Mouse (Mus musculus) E14TG2a.4 (cell line): Measurements from ENCODE around the gene Nxn.

ENCODE experiments used
- H3K27me3 ChIP-seq: 2 replicates; pipeline ENCODE4 v1.6.1; 2014; ENCODE audit warnings: low read length, control low read depth; ENCODE audit not compliant: insufficient read depth
- H3K36me3 ChIP-seq: 2 replicates; pipeline ENCODE4 v1.6.1; 2014; ENCODE audit warnings: low read length, control low read depth; ENCODE audit not compliant: insufficient read depth
- H3K4me1 ChIP-seq: replicated peaks from 2 replicates; pipeline ENCODE4 v1.6.1; 2014; ENCODE audit warnings: low read depth, low read length, control low read depth
- H3K4me3 ChIP-seq: replicated peaks from 2 replicates; pipeline ENCODE4 v1.5.1; 2014; ENCODE audit warnings: mild to moderate bottlenecking, low read length
- H3K9me3 ChIP-seq: 2 replicates; pipeline ENCODE4 v1.6.1; 2014; ENCODE audit warnings: low read length, control low read depth
- CTCF ChIP-seq: conservative IDR thresholded peaks from 2 replicates; pipeline ENCODE4 v1.5.1; 2014; ENCODE audit warnings: low read length
- NANOG ChIP-seq: IDR thresholded peaks from 2 replicates; pipeline ENCODE4 v1.6.1; 2014; ENCODE audit warnings: borderline replicate concordance, low read length, mixed read lengths
- POU5F1 ChIP-seq: IDR thresholded peaks from 2 replicates; pipeline ENCODE4 v1.6.1; 2014; ENCODE audit warnings: low read length, borderline replicate concordance

Nxn gene

GRCm38 (mm10) chr11:76397650-76398311, 1.2 kb downstream of the Nxn start:
- peak overlapping the region; percentile 86 for H3K4me3 ChIP-seq
- no peaks in the 10 kb centered on the region for H3K36me3 ChIP-seq
- H3K27me3 ChIP-seq: peaks cover 65% of the 10 kb centered on the region
- TF ChIP-seq CTCF (no peak), POU5F1 (no peak), NANOG (no peak)
- H3K4me1 ChIP-seq: peaks cover 42% of the 10 kb centered on the region
- no peaks in the 10 kb centered on the region for H3K9me3 ChIP-seq

- Histone ChIP-seq H3K27me3 (peaks cover 37% of the 10 kb centered on the region), H3K4me1 (peaks cover 73% of the 10 kb centered on the region), H3K36me3 (no peaks in the 10 kb centered on the region), H3K9me3 (no peaks in the 10 kb centered on the region), H3K4me3 (no peak overlapping the region; the same call in 1 of the 2 replicates)
- TF ChIP-seq CTCF: no peak
- TF ChIP-seq POU5F1: no peak
- TF ChIP-seq NANOG: no peak
These were observed 5.9 kb downstream of the Nxn start for GRCm38 (mm10) chr11:76392996-76393395.

- Histone ChIP-seq H3K36me3 (no peaks in the 10 kb centered on the region), H3K9me3 (no peaks in the 10 kb centered on the region), H3K4me1 (peaks cover 73% of the 10 kb centered on the region), H3K27me3 (peaks cover 33% of the 10 kb centered on the region), H3K4me3 (no peak overlapping the region)
- TF ChIP-seq POU5F1: no peak
- TF ChIP-seq NANOG: no peak
- TF ChIP-seq CTCF: peak; percentile 28
These were observed 6.4 kb downstream of the Nxn start for GRCm38 (mm10) chr11:76392532-76392931.

- Histone ChIP-seq H3K9me3 (no peaks in the 10 kb centered on the region), H3K4me1 (peaks cover 85% of the 10 kb centered on the region), H3K4me3 (no peak overlapping the region), H3K36me3 (no peaks in the 10 kb centered on the region), H3K27me3 (peaks cover 26% of the 10 kb centered on the region)
- TF ChIP-seq CTCF (no peak), POU5F1 (no peak), NANOG (no peak)
These were observed 10.2 kb downstream of the Nxn start for GRCm38 (mm10) chr11:76388711-76389110.

- peaks cover 86% of the 10 kb centered on the region for H3K4me1 ChIP-seq
- peaks cover 33% of the 10 kb centered on the region for H3K27me3 ChIP-seq
- no peaks in the 10 kb centered on the region for H3K36me3 ChIP-seq
- TF ChIP-seq CTCF: peak; percentile 88
- no peak for TF ChIP-seq POU5F1
- H3K9me3 ChIP-seq: no peaks in the 10 kb centered on the region
- H3K4me3 ChIP-seq: no peak overlapping the region
These were observed 11.8 kb downstream of the Nxn start for GRCm38 (mm10) chr11:76387097-76387496.

GRCm38 (mm10) chr11:76385746-76386145, 13.2 kb downstream of the Nxn start:
- no peaks in the 10 kb centered on the region for H3K36me3 ChIP-seq
- peaks cover 89% of the 10 kb centered on the region for H3K4me1 ChIP-seq
- H3K9me3 ChIP-seq: no peaks in the 10 kb centered on the region
- no peak overlapping the region for H3K4me3 ChIP-seq
- peaks cover 32% of the 10 kb centered on the region for H3K27me3 ChIP-seq
- TF ChIP-seq POU5F1 (no peak), NANOG (no peak), CTCF (no peak)

- H3K4me1 ChIP-seq: peaks cover 87% of the 10 kb centered on the region
- no peaks in the 10 kb centered on the region for H3K36me3 ChIP-seq
- peaks cover 36% of the 10 kb centered on the region for H3K27me3 ChIP-seq
- H3K9me3 ChIP-seq: no peaks in the 10 kb centered on the region
- TF ChIP-seq CTCF (no peak), POU5F1 (no peak), NANOG (no peak)
- no peak overlapping the region for H3K4me3 ChIP-seq
These were observed 13.9 kb downstream of the Nxn start for GRCm38 (mm10) chr11:76385017-76385416.

- Histone ChIP-seq H3K4me1 (peaks cover 85% of the 10 kb centered on the region), H3K27me3 (peaks cover 39% of the 10 kb centered on the region), H3K4me3 (no peak overlapping the region), H3K9me3 (no peaks in the 10 kb centered on the region), H3K36me3 (no peaks in the 10 kb centered on the region)
- no peak for TF ChIP-seq POU5F1
- TF ChIP-seq CTCF: no peak
- no peak for TF ChIP-seq NANOG
These were observed 14.6 kb downstream of the Nxn start for GRCm38 (mm10) chr11:76384307-76384706.

GRCm38 (mm10) chr11:76382711-76383324, 16.1 kb downstream of the Nxn start:
- no peaks in the 10 kb centered on the region for H3K9me3 ChIP-seq
- peaks cover 70% of the 10 kb centered on the region for H3K4me1 ChIP-seq
- TF ChIP-seq CTCF (no peak), POU5F1 (no peak), NANOG (peak; percentile 14; the same call in 1 of the 2 replicates)
- H3K27me3 ChIP-seq: peaks cover 43% of the 10 kb centered on the region
- H3K36me3 ChIP-seq: no peaks in the 10 kb centered on the region
- no peak overlapping the region for H3K4me3 ChIP-seq
